Mouse (Mus musculus): Measurements from ENCODE around the gene Vps54. TPM values are rescaled to one million over a fixed set of nuclear protein-coding genes. Genes with fewer than 3 reads are reported as not detected.
A peak's percentile ranks its signal among the peaks of the same experiment; 100 is the strongest.

Gene Vps54
- polyA plus RNA-seq, 1 experiment from 2014 or later = 14.5 TPM

GRCm38 (mm10) chr11:21224041-21224440, 15.0 kb upstream of the Vps54 start:
- Histone ChIP-seq H3K4me3 (replicated peaks) (no peak overlapping the region), H3K4me2 (no peak overlapping the region), H3K9me3 (replicated peaks) (no peaks in the 10 kb centered on the region), H3K36me3 (no peaks in the 10 kb centered on the region), H3K27ac (no peak overlapping the region), H3K9ac (no peak overlapping the region), H3K4me1 (no peaks in the 10 kb centered on the region), H3K27me3 (no peaks in the 10 kb centered on the region)
- ATAC-seq (replicated peaks; ENCODE audit: low FRiP score) = no peak
- WGBS = 90% methylated on average over 6 of the region's 6 CpGs

- no peaks in the 10 kb centered on the region for H3K4me1 ChIP-seq
- no peak overlapping the region for H3K4me2 ChIP-seq
- H3K27me3 ChIP-seq = no peaks in the 10 kb centered on the region
- no peaks in the 10 kb centered on the region for H3K9me3 ChIP-seq (replicated peaks)
- H3K36me3 ChIP-seq = no peaks in the 10 kb centered on the region
- no peak overlapping the region for H3K4me3 ChIP-seq (replicated peaks)
- H3K9ac ChIP-seq = no peak overlapping the region
- ATAC-seq (replicated peaks; ENCODE audit: low FRiP score) = no peak
- no peak overlapping the region for H3K27ac ChIP-seq
These were observed 14.6 kb upstream of the Vps54 start for GRCm38 (mm10) chr11:21224446-21224845.

- Histone ChIP-seq H3K4me2 (no peak overlapping the region), H3K4me3 (replicated peaks) (no peak overlapping the region), H3K27me3 (no peaks in the 10 kb centered on the region), H3K4me1 (no peaks in the 10 kb centered on the region), H3K27ac (no peak overlapping the region), H3K36me3 (no peaks in the 10 kb centered on the region), H3K9me3 (replicated peaks) (no peaks in the 10 kb centered on the region), H3K9ac (no peak overlapping the region)
- ATAC-seq (replicated peaks; ENCODE audit: low FRiP score) = no peak
These were observed 14.1 kb upstream of the Vps54 start for GRCm38 (mm10) chr11:21224983-21225382.

GRCm38 (mm10) chr11:21235381-21235780, 3.7 kb upstream of the Vps54 start:
- no peaks in the 10 kb centered on the region for H3K27me3 ChIP-seq
- peaks cover 8% of the 10 kb centered on the region; the same call in 1 of the 2 replicates for H3K4me1 ChIP-seq
- H3K4me2 ChIP-seq = no peak overlapping the region
- no peak overlapping the region for H3K27ac ChIP-seq
- no peaks in the 10 kb centered on the region for H3K9me3 ChIP-seq (replicated peaks)
- no peak for ATAC-seq (replicated peaks; ENCODE audit: low FRiP score)
- no peak overlapping the region for H3K9ac ChIP-seq
- no peak overlapping the region for H3K4me3 ChIP-seq (replicated peaks)
- no peaks in the 10 kb centered on the region for H3K36me3 ChIP-seq

- Histone ChIP-seq H3K36me3 (no peaks in the 10 kb centered on the region), H3K4me1 (peaks cover 10% of the 10 kb centered on the region; the same call in 1 of the 2 replicates), H3K27ac (no peak overlapping the region), H3K9ac (no peak overlapping the region), H3K27me3 (no peaks in the 10 kb centered on the region), H3K4me3 (replicated peaks) (no peak overlapping the region), H3K4me2 (no peak overlapping the region), H3K9me3 (replicated peaks) (no peaks in the 10 kb centered on the region)
- WGBS = 54% methylated on average over 2 of the region's 2 CpGs
- ATAC-seq (replicated peaks; ENCODE audit: low FRiP score) = no peak
These were observed 3.3 kb upstream of the Vps54 start for GRCm38 (mm10) chr11:21235821-21236220.

- H3K27me3 ChIP-seq = no peaks in the 10 kb centered on the region
- H3K4me1 ChIP-seq = peaks cover 15% of the 10 kb centered on the region; the same call in 1 of the 2 replicates
- WGBS = 58% methylated on average over 4 of the region's 4 CpGs
- H3K9ac ChIP-seq = no peak overlapping the region
- no peak overlapping the region for H3K27ac ChIP-seq
- H3K9me3 ChIP-seq (replicated peaks) = no peaks in the 10 kb centered on the region
- no peak for ATAC-seq (replicated peaks; ENCODE audit: low FRiP score)
- H3K4me2 ChIP-seq = no peak overlapping the region
- H3K4me3 ChIP-seq (replicated peaks) = no peak overlapping the region
- H3K36me3 ChIP-seq = no peaks in the 10 kb centered on the region
These were observed 2.1 kb upstream of the Vps54 start for GRCm38 (mm10) chr11:21236996-21237395.

GRCm38 (mm10) chr11:21237474-21238278, 1.4 kb upstream of the Vps54 start:
- Histone ChIP-seq H3K36me3 (no peaks in the 10 kb centered on the region), H3K9ac (no peak overlapping the region), H3K4me3 (replicated peaks) (peak overlapping the region; percentile 92; the same call in 1 of the 2 replicates), H3K27me3 (no peaks in the 10 kb centered on the region), H3K27ac (peak overlapping the region; percentile 97; the same call in 1 of the 2 replicates), H3K4me1 (peaks cover 15% of the 10 kb centered on the region; the same call in 1 of the 2 replicates), H3K9me3 (replicated peaks) (no peaks in the 10 kb centered on the region), H3K4me2 (peak overlapping the region; percentile 67)
- whole genome bisulfite sequencing = 92% methylated on average over 2 of the region's 2 CpGs
- ATAC-seq (replicated peaks; ENCODE audit: low FRiP score) = no peak

- no peaks in the 10 kb centered on the region for H3K9me3 ChIP-seq (replicated peaks)
- H3K4me1 ChIP-seq = peaks cover 15% of the 10 kb centered on the region; the same call in 1 of the 2 replicates
- H3K4me3 ChIP-seq (replicated peaks) = peak overlapping the region; percentile 92
- peak overlapping the region; percentile 67 for H3K4me2 ChIP-seq
- under 1% methylated on average over 37 of the region's 65 CpGs for WGBS
- H3K9ac ChIP-seq = peak overlapping the region; percentile 96
- H3K36me3 ChIP-seq = no peaks in the 10 kb centered on the region
- H3K27ac ChIP-seq = peak overlapping the region; percentile 97
- peak; percentile 88 for ATAC-seq (replicated peaks; ENCODE audit: low FRiP score)
- no peaks in the 10 kb centered on the region for H3K27me3 ChIP-seq
These were observed 631 bp upstream of the Vps54 start for GRCm38 (mm10) chr11:21238279-21239020.

- H3K36me3 ChIP-seq = no peaks in the 10 kb centered on the region
- H3K9ac ChIP-seq = peak overlapping the region; percentile 96
- H3K4me3 ChIP-seq (replicated peaks) = peak overlapping the region; percentile 92
- 28% methylated on average over 7 of the region's 7 CpGs for WGBS
- 0 out of 2 replicates have a peak, but pooled peaks have one; percentile 4 for ATAC-seq (replicated peaks; ENCODE audit: low FRiP score)
- peak overlapping the region; percentile 97 for H3K27ac ChIP-seq
- H3K4me2 ChIP-seq = peak overlapping the region; percentile 67
- H3K27me3 ChIP-seq = no peaks in the 10 kb centered on the region
- peaks cover 15% of the 10 kb centered on the region; the same call in 1 of the 2 replicates for H3K4me1 ChIP-seq
- no peaks in the 10 kb centered on the region for H3K9me3 ChIP-seq (replicated peaks)
These were observed 855 bp downstream of the Vps54 start for GRCm38 (mm10) chr11:21239763-21240509.

GRCm38 (mm10) chr11:21241351-21241750, 2.3 kb downstream of the Vps54 start:
- H3K36me3 ChIP-seq = peaks cover 2% of the 10 kb centered on the region
- H3K4me3 ChIP-seq (replicated peaks) = no peak overlapping the region
- ATAC-seq (replicated peaks; ENCODE audit: low FRiP score) = no peak
- no peak overlapping the region for H3K9ac ChIP-seq
- H3K4me1 ChIP-seq = peaks cover 15% of the 10 kb centered on the region; the same call in 1 of the 2 replicates
- no peak overlapping the region for H3K4me2 ChIP-seq
- no peaks in the 10 kb centered on the region for H3K9me3 ChIP-seq (replicated peaks)
- H3K27me3 ChIP-seq = no peaks in the 10 kb centered on the region
- H3K27ac ChIP-seq = no peak overlapping the region
- WGBS = 78% methylated on average over 1 of the region's 1 CpGs

GRCm38 (mm10) chr11:21247203-21247865, 8.3 kb downstream of the Vps54 start:
- Histone ChIP-seq H3K4me3 (replicated peaks) (no peak overlapping the region), H3K27ac (no peak overlapping the region), H3K27me3 (no peaks in the 10 kb centered on the region), H3K4me1 (peaks cover 4% of the 10 kb centered on the region), H3K9ac (no peak overlapping the region), H3K4me2 (no peak overlapping the region), H3K9me3 (replicated peaks) (no peaks in the 10 kb centered on the region), H3K36me3 (peaks cover 7% of the 10 kb centered on the region)
- ATAC-seq (replicated peaks; ENCODE audit: low FRiP score) = peak; percentile 59
- 71% methylated on average over 4 of the region's 4 CpGs for WGBS
